Mouse (Mus musculus) liver, embryonic 14.5 days (tissue): ENCODE results near the gene Col6a6. TPM values are rescaled to one million over a fixed set of nuclear protein-coding genes. Genes with fewer than 3 reads are reported as not detected.

Experiments
- ATAC-seq: fragments of 200-750 bp; cut with Nextera tagmentation; 2 replicates; pipeline ENCODE4 v1.8.0; 2017; ENCODE audit warnings: moderate number of reproducible peaks, mild to moderate bottlenecking, moderate library complexity; ENCODE audit not compliant: insufficient read depth
- DNase-seq, 3 experiments: peaks; one replicate each; pipeline ENCODE4 v3.0.0-alpha.2; 2012 to 2013; ENCODE audit warnings: low read depth in 3 of 3, low spot score in 3 of 3
- H3K27ac ChIP-seq: fragments of 300-500 bp; sonication (generic); 2 replicates; pipeline ENCODE4 v1.5.1; 2014; ENCODE audit warnings: moderate library complexity, mild to moderate bottlenecking, control low read depth, inconsistent platforms
- H3K27me3 ChIP-seq: fragments of 300-500 bp; sonication (generic); 2 replicates; pipeline ENCODE4 v1.6.1; 2014; ENCODE audit warnings: mild to moderate bottlenecking, low read length, moderate library complexity; ENCODE audit not compliant: control insufficient read depth, insufficient read depth
- H3K36me3 ChIP-seq: fragments of 300-500 bp; sonication (generic); replicated peaks from 2 replicates; pipeline ENCODE4 v1.6.1; 2014; ENCODE audit warnings: low read depth; ENCODE audit not compliant: control insufficient read depth, insufficient read depth
- H3K4me1 ChIP-seq, 2 experiments: fragments of 200-500 bp in 1 of 2; fragments of 300-500 bp in 1 of 2; sonication (generic) in 1 of 2; replicated peaks; 2 replicates each; pipeline ENCODE4 v1.6.1; 2012 to 2014; ENCODE audit warnings: antibody characterized with exemption in 1 of 2, inconsistent platforms in 1 of 2, low read length in 1 of 2; ENCODE audit not compliant: control insufficient read depth in 2 of 2, insufficient read depth in 2 of 2
- H3K4me2 ChIP-seq: fragments of 300-500 bp; sonication (generic); 2 replicates; pipeline ENCODE4 v1.6.1; 2014; ENCODE audit warnings: low read depth, mild to moderate bottlenecking, control low read depth, moderate library complexity
- H3K4me3 ChIP-seq, 2 experiments: fragments of 200-500 bp in 1 of 2; fragments of 300-500 bp in 1 of 2; sonication (generic) in 1 of 2; 2 replicates each; pipeline ENCODE4 v1.5.1; 2012 to 2014; ENCODE audit warnings: low read depth in 2 of 2, low read length in 2 of 2, mild to moderate bottlenecking in 2 of 2, control low read depth in 1 of 2, inconsistent platforms in 1 of 2, moderate library complexity in 1 of 2; ENCODE audit not compliant: insufficient read depth in 1 of 2
- H3K9ac ChIP-seq: fragments of 300-500 bp; sonication (generic); replicated peaks from 2 replicates; pipeline ENCODE4 v1.6.1; 2014; ENCODE audit warnings: mild to moderate bottlenecking, control low read depth, moderate library complexity
- H3K9me3 ChIP-seq: fragments of 300-500 bp; sonication (generic); 2 replicates; pipeline ENCODE4 v1.6.1; 2016; ENCODE audit warnings: low read length, mixed read lengths; ENCODE audit not compliant: control insufficient read depth
- CTCF ChIP-seq: IDR thresholded peaks from 2 replicates; pipeline ENCODE4 v1.5.1; 2016; ENCODE audit warnings: antibody characterized with exemption, low read depth, control low read depth
- EP300 ChIP-seq: IDR thresholded peaks from 2 replicates; pipeline ENCODE4 v1.6.1; 2016; ENCODE audit warnings: antibody characterized with exemption, low read depth
- WGBS: fragments of 180-500 bp; shearing (Covaris S2); extraction: QIAGEN DNeasy Blood & Tissue Kit; methylation state at CpG from one replicate; pipeline ENCODE4 v1.1.7; 2014; ENCODE audit not compliant: insufficient replicate concordance; 5-methylcytosine and 5-hydroxymethylcytosine counted together
- polyA plus RNA-seq, 2 experiments: library from polyadenylated mRNA; depleted of rRNA in 1 of 2; stranded (reverse) in 1 of 2; unstranded in 1 of 2; fragments of >200 nt; fragmentation: Nextera tagmentation in 1 of 2; extraction: Ambion mirVana in 1 of 2; gene quantifications; 2 replicates each; pipeline versions ENCODE4 v1.2.1 to v1.2.3; 2012 to 2014

Gene Col6a6
- polyA plus RNA-seq, 2 experiments, result 0.15 to 0.18 TPM

DNA sequence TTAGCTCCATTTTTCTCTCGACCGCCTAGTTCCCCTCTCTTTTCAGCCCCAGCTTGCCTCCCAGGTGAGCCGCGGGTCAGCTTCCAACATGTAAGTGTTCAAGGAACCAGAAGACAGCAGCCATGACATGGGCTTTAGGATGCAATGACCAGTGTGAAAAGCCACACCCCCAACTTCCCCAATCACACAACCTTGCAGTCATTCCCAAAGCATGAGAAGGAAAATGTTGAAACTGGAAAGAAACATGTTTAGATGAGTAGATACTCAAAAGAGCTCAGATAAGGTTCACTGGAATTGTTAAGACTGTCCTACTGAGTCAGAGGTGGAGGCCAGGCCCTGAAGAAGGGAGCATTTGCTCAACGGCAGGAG is 11.2 kb upstream of the Col6a6 start:
- no peak overlapping the region for H3K4me2 ChIP-seq
- no peak for DNase-seq
- H3K4me3 ChIP-seq, result no peak overlapping the region
- no peaks in the 10 kb centered on the region for H3K9me3 ChIP-seq
- no peak overlapping the region for H3K9ac ChIP-seq
- TF ChIP-seq EP300, result no peak
- no peak for TF ChIP-seq CTCF
- 76% methylated on average over 5 of the region's 5 CpGs for WGBS
- H3K27me3 ChIP-seq, result no peaks in the 10 kb centered on the region
- no peak for ATAC-seq
- H3K27ac ChIP-seq, result no peak overlapping the region
- no peaks in the 10 kb centered on the region for H3K4me1 ChIP-seq
- H3K36me3 ChIP-seq, result no peaks in the 10 kb centered on the region

DNA sequence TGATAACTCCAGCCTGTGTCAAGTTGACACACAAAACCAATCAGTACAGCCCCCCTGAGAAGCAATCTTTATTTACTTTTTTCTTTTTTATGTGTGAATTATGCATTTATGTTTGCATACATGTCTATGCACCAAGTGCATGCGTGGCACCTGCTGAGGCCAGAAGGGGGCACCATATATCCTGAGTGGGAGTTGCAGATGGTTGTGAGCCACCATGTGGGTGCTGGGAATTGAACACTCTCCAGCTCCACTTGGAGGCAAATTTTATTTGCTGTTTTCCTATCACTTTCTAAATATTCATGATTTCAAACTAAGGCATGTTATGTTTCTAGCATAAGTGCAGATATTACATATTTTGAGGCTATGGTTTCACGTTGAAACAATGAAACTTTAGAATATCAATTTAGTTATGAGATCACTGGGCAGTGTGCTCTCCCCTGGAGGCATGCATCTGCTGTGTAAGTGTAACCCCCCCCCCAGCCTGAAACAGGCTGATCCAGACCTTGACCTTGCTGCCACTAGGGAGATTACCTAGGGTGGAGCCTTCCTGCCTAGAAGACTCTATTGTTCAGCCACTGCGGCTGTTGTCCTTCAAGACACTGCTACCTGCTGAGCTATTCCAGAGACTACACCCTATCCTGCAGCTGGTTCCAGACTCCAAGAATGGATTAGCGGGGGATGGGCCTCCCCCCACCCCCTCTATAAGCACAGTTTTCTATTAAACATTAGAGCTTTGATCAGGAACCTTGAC is 10.6 kb upstream of the Col6a6 start:
- no peaks in the 10 kb centered on the region for H3K27me3 ChIP-seq
- H3K4me2 ChIP-seq, result no peak overlapping the region
- no peak overlapping the region for H3K4me3 ChIP-seq
- 69% methylated on average over 4 of the region's 4 CpGs for WGBS
- DNase-seq (no peak), ATAC-seq (no peak)
- H3K27ac ChIP-seq, result no peak overlapping the region
- H3K9ac ChIP-seq, result no peak overlapping the region
- H3K4me1 ChIP-seq, result no peaks in the 10 kb centered on the region
- H3K9me3 ChIP-seq, result no peaks in the 10 kb centered on the region
- TF ChIP-seq CTCF, result no peak
- H3K36me3 ChIP-seq, result no peaks in the 10 kb centered on the region

DNA sequence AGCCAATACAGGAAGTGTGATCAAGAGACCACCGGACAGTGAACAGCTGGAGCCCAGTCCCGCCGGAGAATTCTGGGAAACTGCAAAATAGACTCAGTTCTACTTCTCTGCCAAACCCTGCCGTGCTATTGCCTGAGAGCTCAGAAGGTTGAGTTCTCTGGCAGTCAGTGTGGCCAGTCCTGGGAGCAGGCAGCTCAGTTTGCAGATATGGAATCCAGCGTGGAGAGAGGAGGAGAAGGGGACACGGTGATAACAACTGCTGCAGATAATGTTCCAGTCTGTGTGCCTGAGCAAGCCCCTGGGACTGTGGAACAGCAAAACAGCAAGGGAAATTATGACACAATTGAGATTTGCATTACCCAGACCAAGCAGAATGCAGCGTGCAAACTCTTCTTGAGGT is 7.6 kb upstream of the Col6a6 start:
- H3K27me3 ChIP-seq, result no peaks in the 10 kb centered on the region
- no peak overlapping the region for H3K9ac ChIP-seq
- ATAC-seq (no peak), DNase-seq (no peak)
- no peaks in the 10 kb centered on the region for H3K9me3 ChIP-seq
- no peak for TF ChIP-seq EP300
- 61% methylated on average over 7 of the region's 7 CpGs for WGBS
- H3K4me1 ChIP-seq, result no peaks in the 10 kb centered on the region
- no peaks in the 10 kb centered on the region for H3K36me3 ChIP-seq
- H3K4me2 ChIP-seq, result no peak overlapping the region
- no peak overlapping the region for H3K4me3 ChIP-seq
- H3K27ac ChIP-seq, result no peak overlapping the region

DNA sequence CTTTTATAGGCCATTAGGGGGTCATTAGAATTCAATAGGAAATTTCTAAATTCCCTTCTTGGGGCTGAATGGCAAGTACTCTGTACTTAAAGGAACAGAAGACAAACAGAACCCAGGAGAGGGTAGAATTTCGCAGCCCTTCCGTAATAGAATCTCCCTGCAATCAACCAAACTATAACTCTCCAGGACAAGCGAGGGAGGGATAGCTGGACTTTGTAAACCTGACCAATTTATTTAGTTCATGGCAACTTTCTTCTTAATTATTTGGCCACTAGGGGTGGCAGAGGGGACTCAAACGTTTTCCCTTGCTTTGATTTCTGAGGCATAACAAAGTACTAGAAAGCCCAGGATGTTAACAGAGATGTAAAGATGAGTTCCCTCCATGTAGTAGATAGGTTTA is 6.8 kb upstream of the Col6a6 start:
- H3K4me2 ChIP-seq, result no peak overlapping the region
- H3K4me1 ChIP-seq, result no peaks in the 10 kb centered on the region
- no peaks in the 10 kb centered on the region for H3K36me3 ChIP-seq
- H3K27me3 ChIP-seq, result no peaks in the 10 kb centered on the region
- H3K27ac ChIP-seq, result no peak overlapping the region
- DNase-seq (no peak), ATAC-seq (no peak)
- H3K9ac ChIP-seq, result no peak overlapping the region
- 28% methylated on average over 4 of the region's 4 CpGs for WGBS
- no peak overlapping the region for H3K4me3 ChIP-seq
- no peak for TF ChIP-seq EP300
- no peak for TF ChIP-seq CTCF
- no peaks in the 10 kb centered on the region for H3K9me3 ChIP-seq

DNA sequence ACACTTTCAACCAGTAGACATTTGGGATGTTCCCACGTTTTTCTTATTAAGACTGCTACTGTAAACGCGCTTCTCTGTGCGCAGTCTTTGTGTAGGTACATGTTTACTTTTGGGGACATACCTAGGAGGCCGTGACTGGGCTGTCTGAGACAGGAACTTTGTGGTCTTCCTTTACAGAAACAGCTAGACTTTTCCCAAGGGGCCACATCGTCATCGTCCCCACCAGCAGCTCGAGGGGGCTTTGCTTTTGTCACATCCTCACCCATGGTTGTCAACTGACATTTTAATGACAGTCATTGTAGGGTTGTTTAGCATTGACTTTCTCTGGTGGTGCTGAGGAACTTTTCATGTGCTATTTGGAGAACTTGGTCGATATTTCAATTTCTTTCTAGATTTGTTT is 3.3 kb upstream of the Col6a6 start:
- no peak overlapping the region for H3K4me3 ChIP-seq
- no peaks in the 10 kb centered on the region for H3K9me3 ChIP-seq
- WGBS, result 55% methylated on average over 9 of the region's 9 CpGs
- H3K9ac ChIP-seq, result no peak overlapping the region
- H3K27me3 ChIP-seq, result no peaks in the 10 kb centered on the region
- H3K27ac ChIP-seq, result no peak overlapping the region
- DNase-seq, result no peak
- H3K4me1 ChIP-seq, result no peaks in the 10 kb centered on the region
- TF ChIP-seq CTCF (no peak), EP300 (no peak)
- H3K4me2 ChIP-seq, result no peak overlapping the region
- H3K36me3 ChIP-seq, result no peaks in the 10 kb centered on the region
- ATAC-seq, result no peak
